Mouse (Mus musculus) cerebellum, adult 2 months (tissue): ENCODE measurements around the gene Gas6. TPM values are rescaled to one million over a fixed set of nuclear protein-coding genes. Genes with fewer than 3 reads are reported as not detected.

Source experiments
- DNase-seq, 2 experiments: peaks; one replicate each; pipeline ENCODE4 v3.0.0; 2021
- H3K27ac ChIP-seq: fragments of 200-500 bp; 2 replicates; pipeline ENCODE4 v1.5.1; 2012; ENCODE audit warnings: low read length, control low read depth, inconsistent platforms; ENCODE audit not compliant: insufficient read depth
- H3K27me3 ChIP-seq: fragments of 200-500 bp; 2 replicates; pipeline ENCODE4 v1.6.1; 2012; ENCODE audit warnings: inconsistent platforms, mild to moderate bottlenecking, low read length, moderate library complexity; ENCODE audit not compliant: control insufficient read depth, insufficient read depth
- H3K4me1 ChIP-seq: fragments of 200-500 bp; 2 replicates; pipeline ENCODE4 v1.6.1; 2011; ENCODE audit warnings: low read length; ENCODE audit not compliant: control insufficient read depth, insufficient read depth
- H3K4me3 ChIP-seq: fragments of 200-500 bp; replicated peaks from 2 replicates; pipeline ENCODE3; 2011; ENCODE audit warnings: mild to moderate bottlenecking, low read depth, low read length, control low read depth; ENCODE audit not compliant: insufficient read depth
- CTCF ChIP-seq: fragments of 200-500 bp; IDR thresholded peaks from 2 replicates; pipeline ENCODE4 v1.5.1; 2011; ENCODE audit warnings: low read depth, mild to moderate bottlenecking, control low read depth, low read length, moderate library complexity, borderline replicate concordance; ENCODE audit not compliant: insufficient read depth
- POLR2A ChIP-seq: fragments of 200-500 bp; IDR thresholded peaks from 2 replicates; pipeline ENCODE4 v1.6.1; 2011; ENCODE audit warnings: low read length, control low read depth, borderline replicate concordance; ENCODE audit not compliant: insufficient read depth
- WGBS: fragments of 180-500 bp; shearing (Covaris S2); methylation state at CpG from one replicate; pipeline ENCODE4 v1.1.7; 2018; 5-methylcytosine and 5-hydroxymethylcytosine counted together
- polyA plus RNA-seq: library from polyadenylated mRNA; depleted of rRNA; stranded (reverse); fragments of >200 nt; gene quantifications from 2 replicates; pipeline ENCODE4 v1.2.3, GENCODE M21; 2012

Gene Gas6
- polyA plus RNA-seq, 1 experiment: 145 TPM

GRCm38 (mm10) chr8:13466989-13467388, 27.3 kb downstream of the Gas6 start:
- no peak overlapping the region for H3K27ac ChIP-seq
- TF ChIP-seq POLR2A (no peak), CTCF (peak; percentile 60)
- 62% methylated on average over 5 of the region's 5 CpGs for WGBS
- no peak overlapping the region for H3K4me3 ChIP-seq
- H3K4me1 ChIP-seq: peaks cover 11% of the 10 kb centered on the region
- peak in 1 of 2 experiments; percentile 25 for DNase-seq
- no peaks in the 10 kb centered on the region for H3K27me3 ChIP-seq

GRCm38 (mm10) chr8:13465324-13465723, 29.0 kb downstream of the Gas6 start:
- DNase-seq: no peak
- 79% methylated on average over 7 of the region's 7 CpGs for whole genome bisulfite sequencing
- no peak overlapping the region for H3K27ac ChIP-seq

GRCm38 (mm10) chr8:13462392-13462791, 31.9 kb downstream of the Gas6 start:
- H3K4me1 ChIP-seq: no peaks in the 10 kb centered on the region
- no peaks in the 10 kb centered on the region for H3K27me3 ChIP-seq
- TF ChIP-seq POLR2A (no peak), CTCF (no peak)

More at GRCm38 (mm10) chr8:13465324-13465723, 29.0 kb downstream of the Gas6 start:
- Histone ChIP-seq H3K27me3 (no peaks in the 10 kb centered on the region), H3K4me1 (peaks cover 11% of the 10 kb centered on the region), H3K4me3 (no peak overlapping the region)
- TF ChIP-seq POLR2A (no peak), CTCF (no peak)

GRCm38 (mm10) chr8:13461843-13462242, 32.4 kb downstream of the Gas6 start:
- Histone ChIP-seq H3K27ac (no peak overlapping the region), H3K4me3 (no peak overlapping the region)
- WGBS: 37% methylated on average over 4 of the region's 4 CpGs

More at GRCm38 (mm10) chr8:13462392-13462791, 31.9 kb downstream of the Gas6 start:
- H3K27ac ChIP-seq: no peak overlapping the region
- WGBS: 39% methylated on average over 10 of the region's 10 CpGs
- no peak for DNase-seq
- H3K4me3 ChIP-seq: no peak overlapping the region

GRCm38 (mm10) chr8:13461085-13461765, 33.1 kb downstream of the Gas6 start:
- H3K27ac ChIP-seq: no peak overlapping the region
- no peak for DNase-seq
- WGBS: 80% methylated on average over 17 of the region's 17 CpGs
- TF ChIP-seq POLR2A: no peak
- no peak for TF ChIP-seq CTCF
- H3K27me3 ChIP-seq: no peaks in the 10 kb centered on the region
- no peaks in the 10 kb centered on the region for H3K4me1 ChIP-seq
- H3K4me3 ChIP-seq: no peak overlapping the region

More at GRCm38 (mm10) chr8:13461843-13462242, 32.4 kb downstream of the Gas6 start:
- H3K27me3 ChIP-seq: no peaks in the 10 kb centered on the region
- peak; percentile 57 to 77 for DNase-seq
- no peaks in the 10 kb centered on the region for H3K4me1 ChIP-seq
- peak; percentile 84 for TF ChIP-seq CTCF
- TF ChIP-seq POLR2A: no peak

GRCm38 (mm10) chr8:13459431-13459830, 34.9 kb downstream of the Gas6 start:
- Histone ChIP-seq H3K27ac (no peak overlapping the region), H3K4me1 (no peaks in the 10 kb centered on the region), H3K4me3 (no peak overlapping the region), H3K27me3 (no peaks in the 10 kb centered on the region)
- TF ChIP-seq CTCF: no peak
- TF ChIP-seq POLR2A: no peak
- no peak for DNase-seq
- WGBS: 94% methylated on average over 4 of the region's 4 CpGs

GRCm38 (mm10) chr8:13455295-13455694, 39.0 kb downstream of the Gas6 start:
- Histone ChIP-seq H3K27me3 (no peaks in the 10 kb centered on the region), H3K4me1 (no peaks in the 10 kb centered on the region), H3K27ac (no peak overlapping the region), H3K4me3 (no peak overlapping the region)
- 26% methylated on average over 2 of the region's 2 CpGs for WGBS
- TF ChIP-seq CTCF (peak; percentile 76), POLR2A (no peak)
- DNase-seq: peak; percentile 41 to 50
